Mouse (Mus musculus) B cell, adult 2 months (primary cell): ENCODE data around the gene Pum1.
A peak's percentile ranks its signal among the peaks of the same experiment; 100 is the strongest.
"Not testable (repeated sequence)": the region's sequence is repeated elsewhere in the genome, so short reads cannot be mapped to it uniquely, and the experiment has no call there.

Experiments
- DNase-seq, 2 experiments: peaks; one replicate each; pipeline ENCODE4 v3.0.0; 2022

The Pum1 gene

DNA sequence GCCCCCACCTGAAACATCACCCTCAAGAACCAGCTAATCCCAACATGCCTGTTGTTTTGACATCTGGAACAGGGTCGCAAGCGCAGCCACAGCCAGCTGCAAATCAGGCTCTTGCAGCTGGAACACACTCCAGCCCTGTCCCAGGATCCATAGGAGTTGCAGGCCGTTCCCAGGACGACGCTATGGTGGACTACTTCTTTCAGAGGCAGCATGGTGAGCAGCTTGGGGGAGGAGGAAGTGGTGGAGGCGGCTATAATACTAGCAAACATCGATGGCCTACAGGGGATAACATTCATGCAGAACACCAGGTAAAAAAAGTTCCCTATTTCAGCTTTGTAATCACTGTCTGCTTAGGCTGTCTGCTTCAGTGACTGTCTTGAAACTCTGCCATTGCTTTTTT, 5.9 kb downstream of the Pum1 start:
- DNase-seq, result peak; percentile 53 to 59

- DNase-seq, result not testable (repeated sequence)
Measured at GRCm38 (mm10) chr4:130670023-130670422, 6.9 kb downstream of the Pum1 start.

- no peak for DNase-seq
Measured at GRCm38 (mm10) chr4:130671079-130671845, 8.1 kb downstream of the Pum1 start.

- no peak for DNase-seq
Measured at GRCm38 (mm10) chr4:130672161-130672560, 9.0 kb downstream of the Pum1 start.

- DNase-seq, result no peak
Measured at GRCm38 (mm10) chr4:130676746-130677145, 13.6 kb downstream of the Pum1 start.

- DNase-seq, result no peak
Measured at GRCm38 (mm10) chr4:130678149-130678548, 15.0 kb downstream of the Pum1 start.

- no peak for DNase-seq
Measured at GRCm38 (mm10) chr4:130680676-130681075, 17.6 kb downstream of the Pum1 start.

DNA sequence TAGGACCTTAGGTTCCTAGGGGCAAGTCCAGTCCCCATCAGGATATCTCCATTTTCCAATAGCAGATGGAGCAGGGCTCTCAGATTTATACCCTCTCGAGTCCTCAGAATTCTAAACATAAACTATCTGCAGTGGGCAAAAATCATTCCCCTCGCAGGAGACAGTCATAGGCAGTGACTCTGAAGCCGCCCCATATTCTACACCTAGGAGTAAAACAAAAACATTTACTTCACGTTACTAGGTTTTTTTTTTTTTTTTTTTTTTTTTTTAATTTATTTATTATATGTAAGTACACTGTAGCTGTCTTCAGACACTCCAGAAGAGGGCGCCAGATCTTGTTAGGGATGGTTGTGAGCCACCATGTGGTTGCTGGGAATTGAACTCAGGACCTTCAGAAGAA, 19.9 kb downstream of the Pum1 start:
- DNase-seq, result not testable (repeated sequence)

GRCm38 (mm10) chr4:130693936-130694335, 30.8 kb downstream of the Pum1 start:
- no peak for DNase-seq

DNA sequence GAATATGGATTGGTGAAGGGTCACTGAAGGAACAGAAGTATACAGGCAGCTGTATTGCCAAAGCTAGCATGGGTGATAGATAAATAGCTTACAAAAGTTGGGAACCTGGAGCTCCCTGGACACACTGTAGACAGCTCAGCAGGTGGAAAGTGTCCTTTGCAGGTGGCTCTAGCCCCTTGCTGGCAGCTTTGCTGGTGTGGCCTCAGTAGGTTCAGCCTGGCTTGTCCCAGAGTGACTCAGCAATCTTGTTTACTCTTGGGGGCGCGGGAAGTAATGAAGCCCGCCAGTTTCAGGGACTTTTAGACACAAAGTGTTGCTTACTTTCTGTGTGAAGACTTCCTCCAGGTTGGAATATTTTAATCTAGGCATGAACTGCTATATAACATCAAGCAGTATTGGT, 31.9 kb downstream of the Pum1 start:
- DNase-seq, result no peak

- no peak for DNase-seq
Measured at GRCm38 (mm10) chr4:130701061-130701460, 37.9 kb downstream of the Pum1 start.

- DNase-seq, result no peak
Measured at GRCm38 (mm10) chr4:130702835-130703535, 39.9 kb downstream of the Pum1 start.

DNA sequence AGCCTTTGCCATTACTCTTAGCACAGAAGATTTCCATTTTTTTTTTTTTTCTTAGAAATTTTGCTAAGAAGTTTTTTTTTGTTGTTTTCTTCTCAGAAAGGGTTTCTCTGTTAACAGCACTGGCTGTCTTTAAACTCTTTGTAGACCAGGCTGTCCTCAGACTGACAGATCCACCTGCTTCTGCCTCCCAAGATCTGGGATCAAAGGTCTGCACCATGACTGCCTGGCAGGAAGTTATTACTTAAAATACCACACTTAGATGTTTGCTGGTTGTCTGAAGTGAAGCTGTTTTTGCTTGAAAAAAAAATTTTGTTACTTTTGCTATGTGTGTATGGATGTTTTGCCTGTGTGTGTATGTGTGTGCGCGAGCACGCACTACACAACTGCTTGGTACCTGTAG, 40.5 kb downstream of the Pum1 start:
- DNase-seq, result no peak

- DNase-seq, result no peak
Measured at GRCm38 (mm10) chr4:130704615-130705014, 41.5 kb downstream of the Pum1 start.

- DNase-seq, result no peak
Measured at GRCm38 (mm10) chr4:130706215-130707000, 43.3 kb downstream of the Pum1 start.

DNA sequence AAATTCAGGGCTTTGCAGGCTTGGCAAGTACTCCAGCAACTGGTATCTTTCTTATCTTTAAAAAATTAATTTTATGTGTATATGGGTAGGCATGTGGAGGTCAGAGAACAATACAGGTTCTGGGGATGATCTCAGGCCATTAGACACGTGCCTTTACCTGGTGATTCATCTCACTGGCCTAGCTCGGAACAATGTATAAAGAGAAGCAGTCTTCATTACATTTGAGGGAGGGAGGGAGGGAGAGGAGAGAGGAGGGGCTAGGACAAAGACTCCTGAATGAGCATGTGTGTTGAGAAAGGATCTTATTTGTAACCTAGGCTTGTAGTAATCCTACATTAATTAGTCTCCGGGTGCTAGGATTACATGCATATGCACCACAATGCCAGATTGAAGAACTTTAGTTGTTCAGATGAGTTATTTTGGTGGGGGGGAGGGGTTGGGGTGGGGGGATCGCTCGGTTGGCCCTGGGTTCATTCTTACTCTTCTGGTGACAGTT, 48.3 kb downstream of the Pum1 start:
- DNase-seq, result no peak

DNA sequence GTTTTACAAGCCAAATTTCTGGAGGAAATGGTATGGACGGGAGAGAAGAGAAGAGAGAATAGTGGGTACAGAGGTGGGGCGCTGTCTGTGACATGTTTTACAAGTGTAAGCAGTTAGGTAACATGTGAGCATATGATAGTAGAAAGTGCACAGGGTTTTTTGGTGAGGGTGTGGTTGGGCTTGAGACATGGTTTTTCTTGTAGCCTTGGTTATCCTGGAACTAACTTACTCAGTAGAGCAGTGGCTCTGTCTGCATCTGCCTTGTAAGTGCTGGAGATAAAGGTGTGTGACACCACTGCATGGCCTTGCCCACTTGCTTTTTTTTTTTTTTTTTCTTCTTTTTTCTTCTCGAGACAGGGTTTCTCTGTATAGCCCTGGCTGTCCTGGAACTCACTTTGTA, 49.2 kb downstream of the Pum1 start:
- DNase-seq, result no peak

- peak; percentile 6 to 10 for DNase-seq
Measured at GRCm38 (mm10) chr4:130713430-130713829, 50.3 kb downstream of the Pum1 start.

GRCm38 (mm10) chr4:130715126-130715525, 52.0 kb downstream of the Pum1 start:
- no peak for DNase-seq

DNA sequence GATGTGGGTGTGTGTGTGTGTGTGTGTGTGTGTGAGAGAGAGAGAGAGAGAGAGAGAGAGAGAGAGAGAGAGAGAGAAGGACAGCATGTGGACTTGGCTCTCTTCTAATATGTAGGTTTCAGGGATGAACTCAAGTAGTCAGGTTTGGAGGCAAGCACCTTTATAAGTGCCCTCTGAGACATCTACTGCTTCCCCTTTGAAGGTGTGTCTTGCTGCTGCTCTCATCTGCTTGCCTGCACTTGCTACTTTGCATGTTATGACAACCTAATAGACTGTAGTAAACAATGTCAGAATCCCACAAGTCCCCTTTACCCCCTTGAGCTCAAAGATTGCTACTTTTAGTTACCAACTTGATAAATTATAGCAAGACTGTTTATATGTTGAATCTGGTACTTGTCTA, 52.5 kb downstream of the Pum1 start:
- DNase-seq, result peak in 1 of 2 experiments; percentile 5

- no peak for DNase-seq
Measured at GRCm38 (mm10) chr4:130719348-130719747, 56.2 kb downstream of the Pum1 start.

GRCm38 (mm10) chr4:130722607-130723006, 59.5 kb downstream of the Pum1 start:
- DNase-seq, result no peak

DNA sequence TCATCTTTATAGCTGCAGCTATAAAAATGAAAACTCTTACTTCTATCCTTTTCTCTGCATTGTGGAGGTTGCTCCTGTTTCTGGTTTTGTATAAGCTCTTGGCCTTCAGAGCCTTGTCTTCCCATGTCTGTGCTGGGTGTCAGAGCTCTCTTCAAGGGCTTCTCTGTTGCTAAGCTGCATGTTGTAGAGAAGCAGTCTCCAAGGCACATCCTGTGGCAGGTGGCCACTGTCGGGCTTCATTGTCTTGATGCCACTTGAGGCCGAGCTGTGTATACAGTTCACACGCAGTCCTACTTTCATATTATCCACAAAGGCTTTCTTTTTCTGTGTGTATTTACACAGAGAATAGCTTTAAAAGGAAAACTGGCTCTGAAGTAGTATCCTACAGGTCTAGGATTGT, 63.0 kb downstream of the Pum1 start:
- no peak for DNase-seq
